Mouse (Mus musculus): ENCODE data around the gene Cbarp.

Gene Cbarp

DNA sequence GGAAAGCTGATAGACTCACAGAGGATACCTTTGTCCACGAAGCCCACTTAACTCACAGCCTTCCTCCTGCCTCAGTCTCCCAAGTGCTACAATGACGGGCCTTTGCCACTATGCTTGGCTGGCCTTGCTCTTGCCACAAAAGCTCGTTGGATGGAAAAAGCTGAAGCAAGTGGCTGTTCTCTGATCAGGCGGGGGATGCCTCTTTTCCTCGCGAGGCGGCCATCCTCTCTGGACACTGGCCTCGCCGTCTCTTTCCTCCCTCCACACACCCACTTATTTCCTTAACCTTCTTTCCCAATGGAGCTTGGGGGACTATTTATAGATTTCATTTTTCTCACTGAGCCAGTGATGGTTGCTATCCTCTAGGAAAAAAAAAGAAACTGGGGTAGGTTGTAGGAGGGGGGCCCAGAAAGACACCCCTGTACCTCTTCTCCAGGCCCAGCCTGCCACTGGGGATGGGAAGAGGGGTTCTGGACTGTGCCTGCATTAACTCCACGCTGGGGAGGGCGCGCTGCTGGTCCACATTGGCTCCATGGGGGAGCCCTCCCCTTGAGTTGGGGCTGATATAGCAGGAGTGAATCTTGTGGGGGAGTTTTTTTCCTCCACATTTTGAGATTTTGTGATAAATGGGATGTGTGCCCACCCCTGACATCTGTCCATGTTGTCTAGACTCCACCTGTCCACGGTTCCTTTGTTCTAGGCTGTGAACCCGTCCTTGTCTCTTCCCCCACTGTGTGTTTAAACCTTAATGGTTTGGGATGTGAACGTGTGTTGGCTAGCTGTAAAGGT is 16.7 kb upstream of the Cbarp start:
- peak in 1 of 2 experiments; percentile 18 for DNase-seq (ENCODE audit: low spot score in 2 of 2)

DNA sequence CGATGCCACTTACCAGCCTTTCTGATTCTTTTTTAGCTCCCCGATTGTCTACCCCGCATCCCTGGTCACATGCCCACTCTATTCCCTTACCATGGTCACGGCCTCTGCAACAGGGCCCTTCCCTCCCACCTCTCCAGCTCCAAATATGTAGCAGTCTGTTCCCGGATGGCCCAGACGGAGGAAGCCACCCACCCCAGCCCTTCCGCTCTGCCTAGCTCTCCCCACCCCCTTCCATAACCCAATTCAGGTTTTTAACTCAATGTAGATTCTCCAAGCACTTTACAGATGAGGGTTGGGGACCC is 16.1 kb upstream of the Cbarp start:
- no peak for DNase-seq (ENCODE audit: low spot score in 2 of 2)

GRCm38 (mm10) chr10:80156002-80156751 is 15.5 kb upstream of the Cbarp start:
- DNase-seq (ENCODE audit: low spot score in 2 of 2), result peak in 1 of 2 experiments; percentile 17

- DNase-seq (ENCODE audit: low spot score in 2 of 2), result no peak
These were observed 14.6 kb upstream of the Cbarp start for GRCm38 (mm10) chr10:80155277-80155676.

DNA sequence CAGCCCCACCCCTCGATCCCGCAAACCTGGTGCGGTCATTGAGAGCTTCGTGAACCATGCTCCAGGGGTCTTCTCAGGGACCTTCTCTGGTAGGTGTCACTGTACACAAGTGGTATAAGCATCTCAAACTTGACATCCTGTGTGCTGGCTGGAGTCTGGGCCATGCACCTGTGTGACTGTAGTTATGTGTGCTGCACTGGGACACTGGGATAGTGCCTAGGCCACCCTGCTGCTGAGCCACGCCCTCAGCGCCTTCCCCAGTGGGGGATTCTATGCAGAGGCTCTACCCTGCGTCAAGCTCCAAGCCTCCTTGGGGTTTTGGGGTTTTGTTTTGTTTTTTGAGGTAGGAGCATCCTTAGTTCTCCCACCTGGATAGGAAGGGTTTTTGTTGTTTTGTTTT is 13.7 kb upstream of the Cbarp start:
- DNase-seq (ENCODE audit: low spot score in 2 of 2), result no peak

GRCm38 (mm10) chr10:80153713-80154112 is 13.1 kb upstream of the Cbarp start:
- no peak for DNase-seq (ENCODE audit: low spot score in 2 of 2)

GRCm38 (mm10) chr10:80152873-80153260 is 12.2 kb upstream of the Cbarp start:
- DNase-seq (ENCODE audit: low spot score in 2 of 2), result peak; percentile 70 to 76

- peak; percentile 61 to 62 for DNase-seq (ENCODE audit: low spot score in 2 of 2)
These were observed 11.6 kb upstream of the Cbarp start for GRCm38 (mm10) chr10:80152071-80152872.

DNA sequence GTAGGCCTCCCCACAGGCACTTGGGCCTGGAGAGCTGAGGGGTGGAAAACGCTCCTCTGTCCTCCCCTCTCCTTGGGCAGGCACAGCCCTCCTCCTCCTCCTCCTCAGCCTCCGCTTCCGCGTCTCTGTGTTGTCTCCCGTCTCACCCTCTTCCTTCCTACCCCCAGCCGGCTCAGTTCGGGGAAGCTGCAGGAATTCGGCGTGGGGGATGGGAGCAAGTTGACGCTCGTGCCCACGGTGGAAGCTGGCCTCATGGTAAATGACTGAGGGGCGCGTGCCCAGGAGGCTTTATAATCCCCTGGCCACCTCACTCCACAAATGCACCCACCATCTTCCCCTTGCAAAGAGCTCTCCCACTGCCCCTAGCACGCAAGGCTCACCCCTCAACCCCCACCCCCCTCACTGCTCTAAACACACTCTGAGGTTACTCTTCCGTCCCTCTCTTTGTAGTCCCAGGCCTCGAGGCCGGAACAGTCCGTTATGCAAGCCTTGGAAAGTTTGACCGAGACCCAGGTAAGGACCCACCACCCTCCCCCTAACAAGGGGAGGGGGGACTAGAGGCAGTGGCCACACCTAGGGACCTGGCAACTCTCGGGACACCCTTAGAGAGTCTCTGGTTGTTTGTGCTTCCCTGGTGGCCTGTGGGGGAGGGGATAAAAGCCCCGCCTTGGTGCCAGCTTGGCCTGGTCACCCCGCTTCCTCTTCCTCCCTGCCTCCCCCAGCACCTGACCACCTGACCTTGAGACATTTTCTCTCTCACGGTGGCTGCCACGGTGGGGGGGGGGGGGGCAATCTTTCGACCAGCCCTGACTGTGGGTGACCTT is 10.8 kb upstream of the Cbarp start:
- peak; percentile 84 to 87 for DNase-seq (ENCODE audit: low spot score in 2 of 2)

- peak; percentile 81 to 83 for DNase-seq (ENCODE audit: low spot score in 2 of 2)
These were observed 9.9 kb upstream of the Cbarp start for GRCm38 (mm10) chr10:80150226-80151210.

GRCm38 (mm10) chr10:80149291-80150225 is 8.9 kb upstream of the Cbarp start:
- peak; percentile 98 for DNase-seq (ENCODE audit: low spot score in 2 of 2)

DNA sequence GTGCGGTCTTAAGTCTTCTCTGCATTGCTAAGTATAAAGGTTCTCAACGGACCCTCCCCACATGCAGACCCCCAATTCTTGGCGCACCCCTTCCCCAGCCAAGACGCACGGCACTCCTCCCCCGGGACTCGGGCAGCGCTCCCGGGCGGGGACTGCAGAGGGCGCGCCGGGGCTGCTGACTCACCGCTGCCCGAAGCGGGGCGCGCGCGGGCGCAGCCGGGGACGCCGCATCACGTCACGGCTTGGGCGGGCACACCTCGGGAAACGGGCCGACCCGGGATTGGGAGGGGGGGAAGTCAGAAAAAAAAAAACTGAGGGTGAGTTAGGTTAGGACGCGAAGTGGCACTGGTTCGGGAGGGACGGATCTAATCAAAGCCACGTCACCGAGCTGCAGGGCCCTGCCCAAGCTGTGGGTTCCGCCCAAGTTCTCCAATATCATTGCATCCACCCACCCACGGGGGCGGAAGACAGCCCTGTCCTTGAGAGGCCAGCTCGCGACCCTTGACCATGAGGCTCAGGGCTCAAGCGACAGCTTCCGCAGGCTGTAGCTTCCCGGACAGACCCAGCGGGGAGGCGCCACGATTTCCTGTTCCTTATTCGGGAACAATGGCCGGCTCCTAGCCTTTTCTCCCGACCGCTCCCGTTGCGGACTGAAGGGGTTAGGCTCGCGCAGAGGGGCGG is 8.1 kb upstream of the Cbarp start:
- DNase-seq (ENCODE audit: low spot score in 2 of 2), result peak; percentile 89 to 90

- DNase-seq (ENCODE audit: low spot score in 2 of 2), result peak; percentile 54 to 65
These were observed 7.3 kb upstream of the Cbarp start, which contains the start of gene Midn for GRCm38 (mm10) chr10:80147719-80148601. Midn (plus strand) TSS chr10:80148272.

- DNase-seq (ENCODE audit: low spot score in 2 of 2), result peak in 1 of 2 experiments; percentile 34
These were observed 6.6 kb upstream of the Cbarp start for GRCm38 (mm10) chr10:80147146-80147718.

- DNase-seq (ENCODE audit: low spot score in 2 of 2), result no peak
These were observed 6.0 kb upstream of the Cbarp start for GRCm38 (mm10) chr10:80146568-80147011.

- peak in 1 of 2 experiments; percentile 65 for DNase-seq (ENCODE audit: low spot score in 2 of 2)
These were observed 5.3 kb upstream of the Cbarp start for GRCm38 (mm10) chr10:80145896-80146295.

Data from spleen, postnatal 36 days (tissue).